Mouse (Mus musculus): Measurements from ENCODE around the gene Muc1. TPM values are rescaled to one million over a fixed set of nuclear protein-coding genes. Genes with fewer than 3 reads are reported as not detected.

Gene Muc1
- 0.67 TPM in 1 of 2 replicates, not detected in the other for polyA plus RNA-seq (2011; ENCODE audit: insufficient read depth, insufficient read length, low replicate concordance, missing spikeins)

- H3K4me1 ChIP-seq (ENCODE audit: control insufficient read depth, insufficient read depth, low read length), result peaks cover 2% of the 10 kb centered on the region; the same call in 1 of the 2 replicates
- no peak within 1 kb of the TSS for H3K27ac ChIP-seq (ENCODE audit: control insufficient read depth, insufficient read depth, low read depth, low read length, poor library complexity)
- WGBS, result 61% methylated on average over 9 of the region's 10 CpGs
- TF ChIP-seq CTCF (IDR thresholded peaks at IDR 0.05; ENCODE audit: control insufficient read depth, insufficient read depth, low read length), result no peak
- no peak for TF ChIP-seq POLR2A (IDR thresholded peaks at IDR 0.05; ENCODE audit: borderline replicate concordance, control insufficient read depth, low read depth, low read length)
- peak within 1 kb of the TSS; percentile 30 for H3K4me3 ChIP-seq (replicated peaks; ENCODE audit: control insufficient read depth, low read depth, low read length)
Observed at GRCm38 (mm10) chr3:89228836-89229235, at the start of gene Muc1. Gene Muc1 (plus strand): TSS chr3:89229057.

GRCm38 (mm10) chr3:89181749-89182500, 46.9 kb upstream of the Muc1 start:
- no peak for TF ChIP-seq CTCF (IDR thresholded peaks at IDR 0.05; ENCODE audit: control insufficient read depth, insufficient read depth, low read length)
- TF ChIP-seq POLR2A (IDR thresholded peaks at IDR 0.05; ENCODE audit: borderline replicate concordance, control insufficient read depth, low read depth, low read length), result no peak
- 82% methylated on average over 27 of the region's 27 CpGs for WGBS
- Histone ChIP-seq H3K27ac (ENCODE audit: control insufficient read depth, insufficient read depth, low read depth, low read length, poor library complexity) (no peak overlapping the region), H3K4me1 (ENCODE audit: control insufficient read depth, insufficient read depth, low read length) (peaks cover 3% of the 10 kb centered on the region), H3K4me3 (replicated peaks; ENCODE audit: control insufficient read depth, low read depth, low read length) (no peak overlapping the region)

DNA sequence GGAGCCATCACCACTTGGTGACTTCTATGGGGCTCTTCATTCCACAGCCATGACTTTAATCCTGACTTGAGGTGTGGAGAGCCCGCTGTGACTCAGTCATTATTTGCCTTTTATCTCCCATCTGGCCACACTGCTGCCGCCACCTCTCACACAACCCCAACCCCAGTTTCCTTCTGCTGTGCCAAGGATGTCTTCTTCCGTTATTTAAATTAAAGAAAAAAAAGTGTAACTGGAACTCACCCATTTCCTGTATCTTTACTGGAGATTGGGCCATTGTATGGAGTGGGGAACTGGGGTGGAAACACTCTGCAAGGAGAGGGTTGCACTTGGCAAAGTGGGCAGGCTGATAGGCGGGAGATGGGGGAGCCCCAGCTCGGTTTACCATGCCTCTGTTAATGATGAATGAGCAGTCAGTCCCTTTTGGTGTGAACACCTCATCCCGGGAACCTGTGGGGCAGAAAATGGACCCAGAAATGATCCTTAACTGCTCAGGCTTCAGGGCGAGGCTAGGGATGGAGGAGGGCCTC, 46.3 kb upstream of the Muc1 start:
- Histone ChIP-seq H3K4me1 (ENCODE audit: control insufficient read depth, insufficient read depth, low read length) (peaks cover 5% of the 10 kb centered on the region), H3K4me3 (replicated peaks; ENCODE audit: control insufficient read depth, low read depth, low read length) (peak overlapping the region; percentile 75), H3K27ac (ENCODE audit: control insufficient read depth, insufficient read depth, low read depth, low read length, poor library complexity) (0 out of 2 replicates have a peak overlapping the region, but pooled peaks have one; percentile 30)
- TF ChIP-seq CTCF (IDR thresholded peaks at IDR 0.05; ENCODE audit: control insufficient read depth, insufficient read depth, low read length), result no peak
- WGBS, result 12% methylated on average over 7 of the region's 7 CpGs

DNA sequence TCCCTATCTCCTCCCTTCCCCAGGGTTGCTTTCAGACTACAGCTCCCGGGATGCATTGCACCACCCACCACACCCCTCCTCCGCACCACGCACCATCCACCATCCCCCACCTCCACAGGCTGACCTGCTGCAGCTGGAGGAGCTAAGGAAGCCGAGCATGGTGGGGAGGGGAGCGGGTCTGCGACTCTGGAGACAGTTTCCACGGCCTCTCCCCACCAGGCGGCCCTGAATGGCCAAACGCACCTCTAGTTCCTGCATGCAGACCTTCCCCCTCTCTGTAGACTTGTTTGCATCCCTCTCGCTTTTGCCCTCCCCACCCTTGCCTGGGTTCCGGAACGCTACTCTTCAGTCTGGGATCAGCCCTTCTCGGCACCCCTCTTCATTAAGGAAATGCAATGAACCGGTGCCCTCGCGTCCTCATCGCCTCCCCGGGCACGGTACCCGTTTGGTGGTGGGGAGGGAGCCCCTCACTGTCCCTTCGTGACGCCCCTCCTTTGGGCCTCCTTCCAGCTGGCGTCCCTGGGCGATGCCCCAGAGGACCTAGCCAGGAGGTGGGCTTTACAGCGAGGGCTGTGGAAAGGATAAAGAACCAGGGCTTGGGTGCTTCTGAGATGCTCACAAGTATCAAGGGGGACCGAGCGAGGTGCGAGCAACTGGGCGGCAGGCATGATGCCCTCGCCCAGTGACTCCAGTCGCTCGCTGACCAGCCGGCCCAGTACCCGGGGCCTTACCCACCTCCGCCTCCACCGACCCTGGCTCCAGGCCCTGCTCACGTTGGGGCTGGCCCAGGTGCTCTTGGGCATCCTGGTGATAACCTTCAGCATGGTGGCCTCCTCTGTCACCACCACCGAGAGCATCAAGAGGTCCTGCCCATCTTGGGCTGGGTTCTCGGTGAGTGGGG, 45.5 kb upstream of the Muc1 start, which contains the start of gene Fam189b:
TSS of gene Fam189b (plus strand) at position 86 of the 901 bp plus-strand sequence.
- Histone ChIP-seq H3K27ac (ENCODE audit: control insufficient read depth, insufficient read depth, low read depth, low read length, poor library complexity) (peak within 1 kb of the TSS; percentile 55), H3K4me1 (ENCODE audit: control insufficient read depth, insufficient read depth, low read length) (peaks cover 4% of the 10 kb centered on the region), H3K4me3 (replicated peaks; ENCODE audit: control insufficient read depth, low read depth, low read length) (peak within 1 kb of the TSS; percentile 75)
- WGBS, result 9% methylated on average over 39 of the region's 39 CpGs
- 0 out of 2 replicates have a peak, but pooled peaks have one; percentile 63 for TF ChIP-seq POLR2A (IDR thresholded peaks at IDR 0.05; ENCODE audit: borderline replicate concordance, control insufficient read depth, low read depth, low read length)
- TF ChIP-seq CTCF (IDR thresholded peaks at IDR 0.05; ENCODE audit: control insufficient read depth, insufficient read depth, low read length), result no peak

DNA sequence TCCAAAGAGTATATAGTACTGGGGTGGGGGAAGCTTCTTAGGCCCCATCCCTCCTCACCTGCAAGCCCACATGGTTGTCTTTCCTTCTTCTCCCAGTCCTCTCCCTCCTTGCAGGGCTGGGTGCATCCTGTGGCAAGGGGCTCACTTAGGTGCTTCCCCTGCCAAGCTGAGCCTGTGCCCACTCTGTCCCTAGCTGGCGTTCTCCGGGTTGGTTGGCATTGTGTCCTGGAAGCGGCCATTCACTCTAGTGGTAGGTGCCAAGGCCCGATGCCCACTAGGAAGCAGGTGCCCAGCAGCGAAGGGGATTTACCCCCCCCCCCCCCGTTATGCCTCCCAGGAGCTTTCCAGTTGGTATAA, 44.9 kb upstream of the Muc1 start:
- H3K4me1 ChIP-seq (ENCODE audit: control insufficient read depth, insufficient read depth, low read length), result peaks cover 4% of the 10 kb centered on the region
- H3K4me3 ChIP-seq (replicated peaks; ENCODE audit: control insufficient read depth, low read depth, low read length), result no peak overlapping the region
- no peak overlapping the region for H3K27ac ChIP-seq (ENCODE audit: control insufficient read depth, insufficient read depth, low read depth, low read length, poor library complexity)
- 70% methylated on average over 6 of the region's 6 CpGs for WGBS
- TF ChIP-seq CTCF (IDR thresholded peaks at IDR 0.05; ENCODE audit: control insufficient read depth, insufficient read depth, low read length) (no peak), POLR2A (IDR thresholded peaks at IDR 0.05; ENCODE audit: borderline replicate concordance, control insufficient read depth, low read depth, low read length) (no peak)

- H3K4me3 ChIP-seq (replicated peaks; ENCODE audit: control insufficient read depth, low read depth, low read length), result peak overlapping the region; percentile 46
Observed at GRCm38 (mm10) chr3:89187197-89187596, 41.7 kb upstream of the Muc1 start.

GRCm38 (mm10) chr3:89187690-89188477, 41.0 kb upstream of the Muc1 start:
- Histone ChIP-seq H3K4me1 (ENCODE audit: control insufficient read depth, insufficient read depth, low read length) (peaks cover 2% of the 10 kb centered on the region), H3K27ac (ENCODE audit: control insufficient read depth, insufficient read depth, low read depth, low read length, poor library complexity) (peak overlapping the region; percentile 53), H3K4me3 (replicated peaks; ENCODE audit: control insufficient read depth, low read depth, low read length) (peak overlapping the region; percentile 46)
- WGBS, result 62% methylated on average over 18 of the region's 18 CpGs
- no peak for TF ChIP-seq CTCF (IDR thresholded peaks at IDR 0.05; ENCODE audit: control insufficient read depth, insufficient read depth, low read length)
- TF ChIP-seq POLR2A (IDR thresholded peaks at IDR 0.05; ENCODE audit: borderline replicate concordance, control insufficient read depth, low read depth, low read length), result no peak; the same call in 1 of the 2 replicates

More at GRCm38 (mm10) chr3:89187197-89187596, 41.7 kb upstream of the Muc1 start:
- peaks cover 4% of the 10 kb centered on the region for H3K4me1 ChIP-seq (ENCODE audit: control insufficient read depth, insufficient read depth, low read length)
- peak overlapping the region; percentile 53 for H3K27ac ChIP-seq (ENCODE audit: control insufficient read depth, insufficient read depth, low read depth, low read length, poor library complexity)
- no peak for TF ChIP-seq POLR2A (IDR thresholded peaks at IDR 0.05; ENCODE audit: borderline replicate concordance, control insufficient read depth, low read depth, low read length)
- TF ChIP-seq CTCF (IDR thresholded peaks at IDR 0.05; ENCODE audit: control insufficient read depth, insufficient read depth, low read length), result no peak
- WGBS, result 71% methylated on average over 23 of the region's 23 CpGs
